Mouse (Mus musculus): ENCODE data around the gene Nol3.

DNA sequence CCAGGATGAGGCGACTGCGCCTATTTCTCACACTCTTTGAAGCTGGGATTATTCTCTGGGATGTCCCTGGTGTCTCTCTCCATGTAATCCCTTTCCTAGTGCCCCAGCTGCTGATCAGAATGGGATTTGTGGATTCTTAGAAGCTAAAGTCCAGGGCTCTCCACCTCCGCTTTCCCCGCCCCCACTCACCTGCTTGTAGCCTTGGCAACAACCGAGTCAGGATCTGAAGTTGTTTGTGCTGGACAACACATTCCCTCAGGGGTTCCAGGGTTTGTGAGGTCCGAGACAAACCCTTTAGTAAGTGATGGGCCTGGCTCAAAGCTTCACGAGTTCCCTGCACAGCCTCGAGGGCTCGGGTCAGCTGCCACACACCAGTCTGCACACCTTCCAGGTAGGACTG, 18.8 kb downstream of the Nol3 start:
- TF ChIP-seq CTCF (IDR thresholded peaks at IDR 0.05; ENCODE audit: low read depth, low read length) (no peak), EP300 (IDR thresholded peaks at IDR 0.05; ENCODE audit: insufficient read depth, low read depth, low read length) (no peak), POLR2A (IDR thresholded peaks at IDR 0.05; ENCODE audit: insufficient read depth, low read length) (no peak)

All from ES-Bruce4 (cell line).